Mouse (Mus musculus): ENCODE results near the gene Snx11.

DNA sequence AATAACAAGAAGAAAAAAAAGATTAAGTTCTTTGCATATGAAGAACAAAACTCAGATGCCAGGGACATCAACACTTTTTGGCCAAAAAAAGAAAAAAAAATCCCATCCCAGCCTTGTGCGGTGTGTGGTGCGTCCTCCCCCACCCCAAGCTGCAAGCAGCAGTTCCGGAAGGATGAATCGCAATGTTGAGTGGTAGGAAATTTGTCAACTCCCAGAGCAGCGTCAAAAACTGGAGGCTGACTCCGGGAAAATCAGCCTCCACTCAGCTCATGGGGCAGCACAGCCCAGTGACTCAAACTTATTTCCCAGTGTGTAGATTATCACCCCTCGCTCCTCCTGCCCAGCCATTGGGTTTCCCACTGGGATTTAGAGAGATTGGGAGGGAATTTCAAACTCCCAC, 15.4 kb downstream of the Snx11 start:
- TF ChIP-seq POLR2A (IDR thresholded peaks at IDR 0.05; ENCODE audit: control insufficient read depth in 1 of 2, insufficient read depth in 1 of 2, low read depth in 1 of 2, low read length in 2 of 2, poor library complexity in 1 of 2) (no peak), ZNF384 (IDR thresholded peaks at IDR 0.05; ENCODE audit: low read depth, low read length) (no peak), MAX (IDR thresholded peaks at IDR 0.05; ENCODE audit: low read length) (no peak)

Measured in MEL (cell line).